Mouse (Mus musculus): Measurements from ENCODE around the gene Serpina3m. TPM values are rescaled to one million over a fixed set of nuclear protein-coding genes. Genes with fewer than 3 reads are reported as not detected.
"Not testable (repeated sequence)": the region's sequence is repeated elsewhere in the genome, so short reads cannot be mapped to it uniquely, and the experiment has no call there.

The Serpina3m gene
- polyA plus RNA-seq, 1 experiment from 2014 or later, result not detected

DNA sequence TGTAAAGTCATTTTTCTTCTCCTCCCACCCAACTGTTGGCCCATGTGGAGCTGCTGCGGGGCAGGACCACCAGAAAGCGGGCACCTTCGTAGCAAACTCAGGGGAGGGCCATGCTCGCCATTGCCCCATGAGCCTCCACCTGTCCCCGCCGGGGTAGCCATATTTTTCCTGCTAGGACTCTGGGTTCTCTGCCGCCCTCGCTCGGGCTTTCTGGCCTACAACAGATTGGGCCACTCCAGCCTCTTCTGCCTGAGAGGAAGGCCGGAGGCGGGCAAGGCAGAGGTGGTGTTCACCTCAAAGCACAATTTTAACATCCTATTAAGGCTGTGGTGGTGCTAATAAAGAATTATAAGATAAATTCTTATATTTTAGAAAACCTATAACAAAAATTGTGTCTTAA is 41.6 kb downstream of the Serpina3m start:
- no peaks in the 10 kb centered on the region for H3K27me3 ChIP-seq (replicated peaks; ENCODE audit: control insufficient read depth, insufficient read depth, low read length)
- no peaks in the 10 kb centered on the region; the same call in 1 of the 2 replicates for H3K9me3 ChIP-seq (ENCODE audit: control insufficient read depth, low read length)
- no peak overlapping the region for H3K4me3 ChIP-seq (ENCODE audit: low read length)
- no peaks in the 10 kb centered on the region for H3K36me3 ChIP-seq (ENCODE audit: control insufficient read depth, insufficient read depth, low read length)
- WGBS, result 96% methylated on average over 11 of the region's 11 CpGs
- H3K9ac ChIP-seq (ENCODE audit: low read depth, low read length), result no peak overlapping the region
- ATAC-seq, result no peak
- H3K27ac ChIP-seq (ENCODE audit: low read length), result no peak overlapping the region
- H3K4me1 ChIP-seq (ENCODE audit: control insufficient read depth, insufficient read depth, low read length), result no peaks in the 10 kb centered on the region
- H3K4me2 ChIP-seq (ENCODE audit: low read depth, low read length), result no peak overlapping the region

DNA sequence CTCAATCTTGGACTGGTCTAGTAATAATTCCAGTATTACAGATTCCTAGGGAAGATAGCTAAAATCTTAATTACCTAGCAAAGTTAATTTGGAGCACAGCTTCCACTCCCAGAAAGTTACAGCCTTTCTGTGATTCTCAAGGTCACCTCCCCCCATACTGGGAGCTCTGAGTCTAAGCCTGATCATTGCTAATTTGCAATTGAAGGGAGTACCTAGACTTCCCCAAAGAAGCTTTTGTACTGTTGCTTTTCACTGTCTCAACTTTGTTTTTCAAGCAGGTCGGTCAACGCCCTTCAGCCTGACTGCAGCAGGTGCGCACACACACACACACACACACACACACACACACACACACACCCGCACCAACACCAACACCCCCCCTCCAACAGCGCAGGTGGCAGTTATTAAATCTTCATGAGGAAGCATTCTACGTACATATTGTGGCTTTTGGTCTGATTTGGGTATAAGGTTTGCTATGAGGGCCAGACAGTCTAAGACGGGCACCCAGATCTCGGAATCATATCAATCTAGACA is 42.9 kb downstream of the Serpina3m start:
- H3K27me3 ChIP-seq (replicated peaks; ENCODE audit: control insufficient read depth, insufficient read depth, low read length); H3K4me1 ChIP-seq (ENCODE audit: control insufficient read depth, insufficient read depth, low read length): not testable (repeated sequence)

DNA sequence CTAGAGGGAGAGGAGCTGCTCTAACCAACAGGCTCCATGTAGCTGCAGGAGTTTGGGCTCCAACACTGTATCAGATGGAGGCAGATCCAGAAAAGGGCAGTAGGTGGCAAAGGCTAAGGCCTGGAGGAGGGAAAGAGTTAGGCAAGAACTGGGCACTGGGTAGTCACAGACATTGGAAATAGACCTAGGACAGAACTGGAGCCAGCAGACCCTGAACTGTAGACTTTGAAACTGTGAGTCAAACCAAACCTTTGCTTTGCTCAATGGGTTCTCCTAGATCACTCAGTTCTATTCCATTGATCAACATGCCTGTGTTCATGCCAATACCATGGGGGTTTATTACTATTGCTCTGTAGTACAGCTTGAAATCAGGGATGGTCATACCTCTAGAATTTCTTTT is 47.7 kb downstream of the Serpina3m start:
- not testable (repeated sequence) for H3K4me2 ChIP-seq (ENCODE audit: low read depth, low read length); H3K27me3 ChIP-seq (replicated peaks; ENCODE audit: control insufficient read depth, insufficient read depth, low read length); H3K9me3 ChIP-seq (ENCODE audit: control insufficient read depth, low read length); H3K9ac ChIP-seq (ENCODE audit: low read depth, low read length); H3K4me3 ChIP-seq (ENCODE audit: low read length); H3K27ac ChIP-seq (ENCODE audit: low read length); H3K4me1 ChIP-seq (ENCODE audit: control insufficient read depth, insufficient read depth, low read length); H3K36me3 ChIP-seq (ENCODE audit: control insufficient read depth, insufficient read depth, low read length); ATAC-seq

More for the DNA sequence above, 42.9 kb downstream of the Serpina3m start:
- not testable (repeated sequence) for H3K4me3 ChIP-seq (ENCODE audit: low read length); H3K9me3 ChIP-seq (ENCODE audit: control insufficient read depth, low read length); H3K4me2 ChIP-seq (ENCODE audit: low read depth, low read length); H3K36me3 ChIP-seq (ENCODE audit: control insufficient read depth, insufficient read depth, low read length); H3K9ac ChIP-seq (ENCODE audit: low read depth, low read length); H3K27ac ChIP-seq (ENCODE audit: low read length); ATAC-seq
- WGBS, result 89% methylated on average over 8 of the region's 8 CpGs

DNA sequence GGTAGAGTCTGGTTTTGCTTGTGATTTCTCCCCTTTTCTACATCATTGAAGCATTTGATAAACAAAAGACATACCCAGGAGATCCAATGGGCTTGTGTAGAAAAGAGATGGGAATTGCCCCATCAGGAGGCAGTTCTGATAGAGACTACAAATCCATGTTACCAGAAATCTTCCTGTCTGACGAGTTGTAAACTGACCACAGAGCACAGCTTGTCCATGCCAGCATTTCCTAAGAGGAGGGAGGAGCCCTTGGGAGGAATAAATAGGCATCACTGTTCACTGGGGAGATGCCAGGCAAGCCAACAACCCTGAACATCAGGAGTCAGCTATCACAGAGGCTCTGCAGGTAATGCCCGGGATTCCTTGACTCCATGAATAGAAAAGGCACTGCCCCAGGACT is 48.6 kb downstream of the Serpina3m start:
- H3K4me1 ChIP-seq (ENCODE audit: control insufficient read depth, insufficient read depth, low read length); H3K9me3 ChIP-seq (ENCODE audit: control insufficient read depth, low read length); ATAC-seq; H3K4me2 ChIP-seq (ENCODE audit: low read depth, low read length); H3K27me3 ChIP-seq (replicated peaks; ENCODE audit: control insufficient read depth, insufficient read depth, low read length); H3K27ac ChIP-seq (ENCODE audit: low read length); H3K4me3 ChIP-seq (ENCODE audit: low read length); H3K36me3 ChIP-seq (ENCODE audit: control insufficient read depth, insufficient read depth, low read length); H3K9ac ChIP-seq (ENCODE audit: low read depth, low read length): not testable (repeated sequence)
- 63% methylated on average over 2 of the region's 2 CpGs for WGBS

DNA sequence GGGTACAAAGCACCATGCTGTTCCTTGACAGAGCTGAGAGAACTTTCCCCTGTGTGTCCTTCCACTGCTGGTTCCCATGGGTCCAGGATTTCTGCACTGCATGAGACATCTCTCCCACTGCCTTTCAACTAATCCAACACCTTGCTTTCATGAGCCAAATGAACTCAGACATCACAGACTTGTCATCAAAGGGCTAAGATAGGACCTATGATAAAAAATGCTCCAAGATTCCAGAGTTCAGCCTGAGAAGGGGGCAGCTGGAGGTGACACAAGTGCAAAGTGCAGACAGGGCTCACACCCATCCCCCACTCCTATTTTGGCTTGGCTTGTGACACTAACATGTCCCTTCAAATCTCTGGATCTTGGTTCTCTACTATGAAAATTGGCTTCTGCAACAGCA is 50.2 kb downstream of the Serpina3m start:
- H3K9me3 ChIP-seq (ENCODE audit: control insufficient read depth, low read length), result no peaks in the 10 kb centered on the region
- no peak overlapping the region for H3K4me2 ChIP-seq (ENCODE audit: low read depth, low read length)
- no peaks in the 10 kb centered on the region for H3K4me1 ChIP-seq (ENCODE audit: control insufficient read depth, insufficient read depth, low read length)
- no peak for ATAC-seq
- H3K36me3 ChIP-seq (ENCODE audit: control insufficient read depth, insufficient read depth, low read length), result no peaks in the 10 kb centered on the region
- no peak overlapping the region for H3K4me3 ChIP-seq (ENCODE audit: low read length)
- H3K27me3 ChIP-seq (replicated peaks; ENCODE audit: control insufficient read depth, insufficient read depth, low read length), result no peaks in the 10 kb centered on the region
- no peak overlapping the region for H3K9ac ChIP-seq (ENCODE audit: low read depth, low read length)
- H3K27ac ChIP-seq (ENCODE audit: low read length), result no peak overlapping the region

GRCm38 (mm10) chr12:104391057-104391456 is 52.8 kb downstream of the Serpina3m start:
- not testable (repeated sequence) for ATAC-seq; H3K9ac ChIP-seq (ENCODE audit: low read depth, low read length); H3K27ac ChIP-seq (ENCODE audit: low read length); H3K4me2 ChIP-seq (ENCODE audit: low read depth, low read length); H3K4me1 ChIP-seq (ENCODE audit: control insufficient read depth, insufficient read depth, low read length); H3K4me3 ChIP-seq (ENCODE audit: low read length); H3K9me3 ChIP-seq (ENCODE audit: control insufficient read depth, low read length); H3K36me3 ChIP-seq (ENCODE audit: control insufficient read depth, insufficient read depth, low read length); H3K27me3 ChIP-seq (replicated peaks; ENCODE audit: control insufficient read depth, insufficient read depth, low read length)
- WGBS, result 69% methylated on average over 2 of the region's 2 CpGs

DNA sequence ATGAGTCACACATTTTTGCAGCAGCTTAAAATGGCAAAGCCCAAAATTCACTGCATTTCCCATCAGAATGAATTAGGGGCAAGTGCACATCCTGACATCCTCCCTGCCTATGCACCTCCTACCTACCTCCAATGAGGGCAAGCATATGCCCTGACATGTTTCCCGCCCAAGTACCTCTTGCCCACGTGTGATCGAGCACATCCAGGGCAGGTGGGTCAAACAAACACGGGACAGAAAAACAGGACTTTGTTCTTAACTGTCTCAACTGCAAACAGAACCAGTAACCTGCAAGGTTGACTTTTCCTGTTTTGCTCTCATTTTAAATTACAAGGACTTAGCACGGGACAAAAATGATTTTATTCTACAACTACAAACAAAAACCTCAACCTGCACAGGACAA is 65.7 kb downstream of the Serpina3m start:
- WGBS, result 69% methylated on average over 5 of the region's 5 CpGs
- no peak for ATAC-seq
- H3K4me2 ChIP-seq (ENCODE audit: low read depth, low read length), result no peak overlapping the region
- no peaks in the 10 kb centered on the region for H3K4me1 ChIP-seq (ENCODE audit: control insufficient read depth, insufficient read depth, low read length)
- no peak overlapping the region for H3K4me3 ChIP-seq (ENCODE audit: low read length)
- no peak overlapping the region for H3K27ac ChIP-seq (ENCODE audit: low read length)
- H3K27me3 ChIP-seq (replicated peaks; ENCODE audit: control insufficient read depth, insufficient read depth, low read length), result no peaks in the 10 kb centered on the region
- no peaks in the 10 kb centered on the region for H3K9me3 ChIP-seq (ENCODE audit: control insufficient read depth, low read length)
- H3K36me3 ChIP-seq (ENCODE audit: control insufficient read depth, insufficient read depth, low read length), result no peaks in the 10 kb centered on the region
- H3K9ac ChIP-seq (ENCODE audit: low read depth, low read length), result no peak overlapping the region

DNA sequence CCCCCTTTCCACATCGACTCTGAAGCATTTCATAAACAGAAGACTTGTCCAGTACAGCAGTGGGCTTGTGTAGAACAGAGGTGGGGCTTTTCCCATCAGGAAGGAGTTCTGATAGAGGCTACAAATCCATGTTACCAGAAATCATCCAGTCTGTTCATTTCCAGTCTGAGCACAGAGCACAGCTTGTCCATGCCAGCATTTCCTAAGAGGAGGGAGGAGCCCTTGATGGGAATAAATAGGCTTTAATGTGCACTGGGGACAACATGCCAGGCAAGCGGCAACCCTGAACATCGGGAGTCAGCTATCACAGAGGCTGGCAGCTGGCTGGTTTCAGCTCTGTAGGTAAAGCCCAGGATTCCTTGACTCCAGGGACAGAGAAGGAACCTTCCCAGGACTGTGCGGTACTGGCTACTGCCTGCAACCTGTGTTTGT is 68.2 kb downstream of the Serpina3m start, which contains the start of gene Serpina3n:
Serpina3n (plus strand) TSS at position 276 of the 432 bp plus-strand sequence.
- 51% methylated on average over 4 of the region's 4 CpGs for WGBS
- Histone ChIP-seq H3K4me3 (ENCODE audit: low read length) (no peak within 1 kb of the TSS), H3K9ac (ENCODE audit: low read depth, low read length) (no peak within 1 kb of the TSS), H3K27ac (ENCODE audit: low read length) (no peak within 1 kb of the TSS), H3K36me3 (ENCODE audit: control insufficient read depth, insufficient read depth, low read length) (no peaks in the 10 kb centered on the region), H3K4me2 (ENCODE audit: low read depth, low read length) (no peak within 1 kb of the TSS), H3K9me3 (ENCODE audit: control insufficient read depth, low read length) (no peaks in the 10 kb centered on the region), H3K27me3 (replicated peaks; ENCODE audit: control insufficient read depth, insufficient read depth, low read length) (no peaks in the 10 kb centered on the region), H3K4me1 (ENCODE audit: control insufficient read depth, insufficient read depth, low read length) (no peaks in the 10 kb centered on the region)
- ATAC-seq, result no peak

DNA sequence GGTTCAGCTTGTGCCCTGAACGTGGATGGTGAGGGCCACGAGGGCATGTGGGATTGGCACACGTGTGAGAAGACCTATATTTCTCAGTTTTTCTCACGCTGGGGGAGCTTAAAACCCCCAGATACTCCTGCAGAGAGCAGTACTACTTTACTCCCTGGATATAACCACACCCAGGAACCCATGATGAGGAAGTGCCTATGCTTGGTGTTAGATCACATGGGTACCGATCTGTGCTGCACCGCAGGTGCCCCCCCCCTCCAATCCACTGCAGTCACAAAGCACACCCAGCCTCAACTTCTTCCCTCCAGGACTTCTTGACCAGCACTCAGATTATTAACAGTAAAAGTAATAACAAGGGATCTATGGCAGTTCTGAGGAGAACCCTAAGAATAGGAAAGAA is 74.2 kb downstream of the Serpina3m start:
- no peaks in the 10 kb centered on the region for H3K9me3 ChIP-seq (ENCODE audit: control insufficient read depth, low read length)
- no peaks in the 10 kb centered on the region for H3K36me3 ChIP-seq (ENCODE audit: control insufficient read depth, insufficient read depth, low read length)
- no peaks in the 10 kb centered on the region for H3K4me1 ChIP-seq (ENCODE audit: control insufficient read depth, insufficient read depth, low read length)
- H3K4me3 ChIP-seq (ENCODE audit: low read length), result no peak overlapping the region
- H3K27me3 ChIP-seq (replicated peaks; ENCODE audit: control insufficient read depth, insufficient read depth, low read length), result no peaks in the 10 kb centered on the region
- H3K4me2 ChIP-seq (ENCODE audit: low read depth, low read length), result no peak overlapping the region
- H3K27ac ChIP-seq (ENCODE audit: low read length), result no peak overlapping the region
- 85% methylated on average over 6 of the region's 6 CpGs for WGBS
- ATAC-seq, result no peak
- H3K9ac ChIP-seq (ENCODE audit: low read depth, low read length), result no peak overlapping the region

- H3K27ac ChIP-seq (ENCODE audit: low read length), result no peak overlapping the region
- WGBS, result 59% methylated on average over 2 of the region's 2 CpGs
- H3K4me3 ChIP-seq (ENCODE audit: low read length), result no peak overlapping the region
- H3K9ac ChIP-seq (ENCODE audit: low read depth, low read length), result no peak overlapping the region
- no peaks in the 10 kb centered on the region for H3K9me3 ChIP-seq (ENCODE audit: control insufficient read depth, low read length)
- no peak for ATAC-seq
- H3K27me3 ChIP-seq (replicated peaks; ENCODE audit: control insufficient read depth, insufficient read depth, low read length), result no peaks in the 10 kb centered on the region; the same call in 1 of the 2 replicates
- no peak overlapping the region for H3K4me2 ChIP-seq (ENCODE audit: low read depth, low read length)
- H3K4me1 ChIP-seq (ENCODE audit: control insufficient read depth, insufficient read depth, low read length), result no peaks in the 10 kb centered on the region
- no peaks in the 10 kb centered on the region for H3K36me3 ChIP-seq (ENCODE audit: control insufficient read depth, insufficient read depth, low read length)
Measured at GRCm38 (mm10) chr12:104414576-104414975, 76.3 kb downstream of the Serpina3m start.
